28 mouse cellular contexts compared by ENCODE assay signal in the genomic region with DNA sequence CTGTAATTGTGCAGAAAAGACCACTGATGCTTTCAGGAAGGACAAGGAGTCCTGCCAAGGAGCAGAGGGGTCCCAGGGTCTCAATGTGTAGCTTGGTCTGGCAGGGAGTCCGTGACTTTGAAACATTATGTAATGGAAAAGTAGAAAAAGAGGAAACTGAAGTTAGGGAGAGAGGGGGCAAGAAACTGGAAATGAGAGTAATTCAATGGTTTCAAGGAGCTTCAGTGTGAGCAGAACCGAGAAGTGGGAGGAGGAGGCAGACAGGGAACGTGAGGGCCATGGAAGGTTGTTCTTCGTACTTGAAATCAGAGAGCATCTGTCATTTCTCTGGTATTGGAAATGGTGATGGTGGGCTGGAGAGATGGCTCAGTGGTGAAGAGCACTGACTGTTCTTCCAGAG.
"Had no signal": no experiment of that assay in that cellular context is flagged by ENCODE, and none has a peak within 500 bp of the region (broad histone marks: within the 10 kb centered on the region; RNA-seq: fewer than 3 reads in every experiment).

No protein-coding gene starts in this region.

- H3K9me3 ChIP-seq: heart, embryonic 15.5 days; hindbrain, embryonic 13.5 days; hindbrain, embryonic 15.5 days; intestine, embryonic 15.5 days; kidney, embryonic 15.5 days; limb, embryonic 10.5 days; liver, embryonic 13.5 days had no signal

- H3K9ac ChIP-seq: heart, embryonic 13.5 days; heart, embryonic 15.5 days; hindbrain, embryonic 13.5 days; hindbrain, embryonic 15.5 days; intestine, embryonic 15.5 days; kidney, embryonic 15.5 days; limb, embryonic 12.5 days; liver, embryonic 13.5 days had no signal

- H3K4me1 ChIP-seq: hindbrain, embryonic 13.5 days; hindbrain, embryonic 15.5 days; intestine, embryonic 15.5 days; limb, embryonic 12.5 days had no signal

- H3K36me3 ChIP-seq: heart, embryonic 13.5 days; heart, embryonic 15.5 days; hindbrain, embryonic 15.5 days; intestine, embryonic 15.5 days; kidney, embryonic 15.5 days; liver, embryonic 13.5 days had no signal

- DNase-seq: gastrocnemius, adult 2 months; gastrocnemius, postnatal 10 days; gastrocnemius, postnatal 25 days; heart, adult 11 months; heart, adult 2 months; heart, postnatal 14 days; heart, postnatal 36 days; kidney, adult 18-20 months; kidney, adult 8-10 months; kidney, postnatal 14 days; kidney, postnatal 36 days; liver; liver, embryonic 13.5 days had no signal

- H3K27ac ChIP-seq: gastrocnemius, adult 2 months; heart, adult 2 months; heart, embryonic 13.5 days; heart, embryonic 15.5 days; hindbrain, embryonic 13.5 days; hindbrain, embryonic 15.5 days; intestine, embryonic 15.5 days; kidney, embryonic 15.5 days; kidney, postnatal 0 days; layer of hippocampus, adult 2 months; left cerebral cortex, adult 2 months; limb, embryonic 10.5 days; limb, embryonic 12.5 days; liver, embryonic 13.5 days had no signal

- ATAC-seq: inflammation-experienced regulatory T-cells, adult 6 months; intestine, embryonic 15.5 days; intestine, postnatal 0 days had no signal

- H3K4me3 ChIP-seq: gastrocnemius, adult 2 months; heart, adult 2 months; heart, embryonic 13.5 days; heart, embryonic 15.5 days; hindbrain, embryonic 13.5 days; hindbrain, embryonic 15.5 days; intestine, embryonic 15.5 days; kidney, embryonic 15.5 days; layer of hippocampus, adult 2 months; left cerebral cortex, adult 2 months; limb, embryonic 10.5 days; limb, embryonic 12.5 days; liver, embryonic 13.5 days had no signal

- H3K4me2 ChIP-seq: heart, embryonic 11.5 days; heart, embryonic 13.5 days; heart, embryonic 15.5 days; hindbrain, embryonic 13.5 days; hindbrain, embryonic 15.5 days; intestine, embryonic 15.5 days; kidney, embryonic 15.5 days; limb, embryonic 12.5 days; liver, embryonic 11.5 days; liver, embryonic 13.5 days had no signal

- H3K27me3 ChIP-seq: hindbrain, embryonic 15.5 days; intestine, embryonic 15.5 days had no signal
